Mouse (Mus musculus) thymus, postnatal 14 days (tissue): ENCODE results near the gene Rrp12.

Experiments
- DNase-seq: peaks from one replicate; pipeline ENCODE4 v3.0.0; 2021

Gene Rrp12

DNA sequence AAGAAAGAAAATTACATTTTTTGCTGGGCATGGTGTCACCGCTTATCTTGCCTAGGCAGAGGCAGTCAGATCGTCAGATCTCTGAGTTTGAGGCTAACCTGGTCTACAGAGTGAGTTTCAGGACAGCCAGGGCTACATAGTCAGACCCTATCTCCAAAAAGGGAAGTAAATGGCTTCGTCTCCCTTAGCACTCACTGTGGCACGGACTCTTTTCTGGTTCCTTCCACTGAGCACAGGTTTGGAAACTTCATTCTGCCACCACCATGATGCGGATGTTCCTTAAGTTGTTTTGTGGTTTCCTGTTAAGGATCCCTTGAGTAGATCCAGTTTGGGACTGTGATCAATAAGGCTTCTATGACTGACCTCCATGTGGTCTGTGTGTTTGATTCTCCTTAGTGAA is 71.0 kb downstream of the Rrp12 start:
- DNase-seq, result no peak

DNA sequence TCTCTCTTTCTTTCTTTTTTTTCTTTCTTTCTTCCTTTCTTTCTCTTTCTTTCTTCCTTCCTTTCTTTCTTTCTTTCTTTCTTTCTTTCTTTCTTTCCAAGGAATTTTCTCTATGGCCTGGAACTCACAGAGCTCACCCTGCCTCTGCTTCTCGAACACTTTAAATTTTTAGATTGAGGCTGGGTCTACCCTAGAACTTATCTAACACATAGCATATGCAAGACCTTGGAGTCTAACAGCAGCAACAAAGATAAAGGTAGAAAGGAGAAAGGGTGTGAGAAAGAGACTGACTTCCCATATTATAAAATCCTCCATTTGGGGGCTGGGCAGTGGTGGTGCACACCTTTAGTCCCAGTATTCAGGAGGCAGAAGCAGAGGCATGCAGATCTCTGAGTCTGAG is 73.4 kb downstream of the Rrp12 start:
- DNase-seq, result no peak

- DNase-seq, result no peak
Observed at GRCm38 (mm10) chr19:41821436-41821835, 74.5 kb downstream of the Rrp12 start.

DNA sequence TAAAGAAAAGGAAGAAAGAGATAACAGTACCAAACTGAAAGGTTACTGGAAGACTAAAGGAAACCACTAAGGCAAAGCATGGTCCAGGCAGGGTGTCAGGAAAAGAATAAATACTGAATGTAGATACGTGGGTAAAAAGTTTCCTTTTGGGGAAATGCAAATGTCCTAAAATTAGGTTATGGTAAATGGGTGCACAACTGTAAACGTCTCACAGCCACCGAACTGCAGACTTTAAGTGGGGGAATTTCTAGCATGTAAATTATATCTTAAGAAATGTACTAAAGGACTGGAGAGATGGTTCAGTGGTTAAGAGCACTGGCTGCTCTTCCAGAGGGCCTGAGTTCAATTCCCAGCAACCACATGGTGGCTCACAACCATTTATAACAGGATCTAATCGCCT is 77.2 kb downstream of the Rrp12 start:
- DNase-seq, result no peak

DNA sequence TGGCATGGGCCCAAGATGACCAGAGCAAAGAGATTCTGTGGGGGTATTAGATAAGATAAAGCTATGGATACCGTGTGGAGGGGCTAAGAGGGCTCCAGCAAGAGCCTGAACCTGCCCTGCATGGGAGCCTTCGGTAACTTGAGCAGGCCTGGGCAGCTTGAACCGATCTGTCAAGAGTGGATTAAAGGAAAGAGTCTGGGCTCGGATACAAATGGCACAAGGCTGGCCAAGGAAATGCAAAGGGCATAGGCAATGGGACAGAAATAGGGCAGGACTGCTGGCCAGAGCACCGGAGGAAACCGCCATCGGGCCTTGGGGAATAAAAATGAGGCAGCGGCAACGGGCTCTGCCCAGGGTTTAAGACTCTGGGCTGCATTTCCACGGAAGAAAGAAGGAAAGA is 78.6 kb downstream of the Rrp12 start:
- no peak for DNase-seq

GRCm38 (mm10) chr19:41816915-41817314 is 79.1 kb downstream of the Rrp12 start:
- DNase-seq, result no peak

DNA sequence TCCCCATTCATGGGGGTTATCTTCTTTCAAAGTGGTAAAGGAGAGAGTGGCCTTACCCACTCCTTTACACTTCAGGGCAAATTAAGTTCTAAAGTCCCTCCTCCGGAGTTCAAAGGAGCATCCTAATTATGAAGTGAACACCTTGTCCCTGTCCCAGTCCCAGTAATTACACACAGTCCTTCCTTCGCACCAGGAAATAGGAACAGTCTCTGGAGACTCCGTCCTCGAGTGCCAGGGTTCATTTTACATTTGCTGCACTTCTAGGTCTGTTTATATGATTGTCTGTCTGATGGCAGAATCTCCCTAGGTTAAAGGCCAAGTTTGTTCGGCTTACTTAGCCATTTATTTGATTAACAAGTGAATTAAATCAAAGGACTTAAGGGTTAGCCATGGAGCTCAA is 79.6 kb downstream of the Rrp12 start:
- DNase-seq, result no peak

DNA sequence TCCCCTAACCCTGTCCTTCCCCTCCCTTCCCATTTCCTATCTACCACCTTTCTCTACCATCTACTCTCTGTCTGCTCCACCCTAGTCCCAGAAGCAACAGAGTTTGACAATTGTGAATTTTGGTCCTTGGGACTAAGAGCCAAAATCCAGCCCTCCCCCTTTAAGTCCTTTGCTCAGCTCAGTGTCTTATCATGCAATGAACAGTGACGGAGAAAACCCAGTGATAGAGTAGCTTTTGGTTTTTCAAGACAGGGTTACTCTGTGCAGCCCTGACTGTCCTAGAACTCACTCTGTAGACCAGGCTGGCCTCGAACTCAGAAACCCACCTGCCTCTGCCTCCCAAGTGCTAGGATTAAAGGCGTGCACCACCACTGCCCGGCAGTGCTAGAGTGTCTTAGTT is 82.6 kb downstream of the Rrp12 start:
- no peak for DNase-seq
